Mouse (Mus musculus): ENCODE data around the gene Hoxa3.

Gene Hoxa3

GRCm38 (mm10) chr6:52213119-52213986 lies at the start of gene Hoxa3, which contains the start of gene Gm28308:
Hoxa3 (minus strand) TSS chr6:52213336.
Gm28308 (minus strand) TSS chr6:52213339.
- peak; percentile 78 to 83 for DNase-seq (ENCODE audit: low spot score in 2 of 2)

- DNase-seq (ENCODE audit: low spot score in 2 of 2), result peak in 1 of 2 experiments; percentile 19
Measured at GRCm38 (mm10) chr6:52262463-52263320, 49.6 kb upstream of the Hoxa3 start.

DNA sequence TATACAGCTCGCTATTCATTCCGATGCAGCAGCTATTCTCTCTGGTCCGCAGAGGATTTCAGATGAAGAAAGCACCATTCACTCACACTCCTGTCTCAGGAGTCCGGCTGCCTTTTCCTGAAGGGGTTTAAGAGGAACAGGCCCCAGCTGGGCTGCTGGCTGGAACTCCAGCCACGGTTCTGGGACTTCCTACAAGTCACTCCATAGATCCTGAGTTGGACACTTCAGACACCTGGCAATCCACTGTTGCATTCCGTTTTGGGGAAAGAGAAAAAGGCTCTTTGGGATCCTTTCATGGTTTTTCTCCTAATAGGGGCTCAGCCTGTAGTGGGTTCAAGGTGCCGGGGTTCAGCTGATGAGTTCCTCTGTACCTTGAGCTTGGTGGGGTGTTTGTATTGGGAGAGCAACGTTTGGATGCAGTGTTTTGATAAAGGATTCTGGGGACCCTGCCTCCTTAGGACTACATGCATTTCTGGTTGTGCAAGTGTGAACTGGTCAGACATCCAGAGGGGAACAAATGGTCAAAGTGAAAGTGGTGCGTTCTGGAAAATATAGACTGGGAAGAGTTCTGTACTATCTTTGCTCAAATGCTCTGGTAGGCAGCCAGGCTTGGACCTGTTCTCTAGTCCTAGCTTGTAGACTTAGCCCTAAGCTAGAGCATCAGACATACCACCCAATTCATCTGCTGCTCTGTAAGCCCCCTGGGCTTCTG lies 48.8 kb upstream of the Hoxa3 start:
- peak in 1 of 2 experiments; percentile 20 for DNase-seq (ENCODE audit: low spot score in 2 of 2)

GRCm38 (mm10) chr6:52260654-52261575 lies 47.8 kb upstream of the Hoxa3 start, which contains the start of gene Hoxa13:
Hoxa13 (minus strand) TSS chr6:52260880.
- DNase-seq (ENCODE audit: low spot score in 2 of 2), result peak in 1 of 2 experiments; percentile 64

DNA sequence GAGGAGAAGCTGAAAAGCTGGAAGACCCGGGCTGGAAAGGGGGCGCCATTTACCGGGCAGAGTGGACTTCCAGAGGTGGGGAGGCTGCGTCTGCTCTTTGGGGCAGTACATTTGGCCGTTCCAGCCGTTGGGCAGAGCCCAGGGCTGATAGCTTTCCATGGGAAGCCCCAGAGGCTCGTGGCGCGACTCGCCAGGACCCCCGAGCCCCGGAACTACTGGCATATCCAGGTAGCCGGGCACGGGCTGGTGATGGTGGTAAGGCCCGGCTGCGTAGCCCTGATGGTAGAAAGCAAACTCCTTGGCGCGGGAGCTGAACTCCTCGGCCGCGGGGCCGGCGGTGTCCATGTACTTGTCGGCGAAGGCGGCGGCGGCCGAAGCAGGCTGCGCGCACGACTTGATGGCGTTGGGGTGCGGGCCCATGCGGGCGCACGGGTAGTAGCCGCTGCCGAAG lies 46.7 kb upstream of the Hoxa3 start:
- DNase-seq (ENCODE audit: low spot score in 2 of 2), result peak in 1 of 2 experiments; percentile 41

DNA sequence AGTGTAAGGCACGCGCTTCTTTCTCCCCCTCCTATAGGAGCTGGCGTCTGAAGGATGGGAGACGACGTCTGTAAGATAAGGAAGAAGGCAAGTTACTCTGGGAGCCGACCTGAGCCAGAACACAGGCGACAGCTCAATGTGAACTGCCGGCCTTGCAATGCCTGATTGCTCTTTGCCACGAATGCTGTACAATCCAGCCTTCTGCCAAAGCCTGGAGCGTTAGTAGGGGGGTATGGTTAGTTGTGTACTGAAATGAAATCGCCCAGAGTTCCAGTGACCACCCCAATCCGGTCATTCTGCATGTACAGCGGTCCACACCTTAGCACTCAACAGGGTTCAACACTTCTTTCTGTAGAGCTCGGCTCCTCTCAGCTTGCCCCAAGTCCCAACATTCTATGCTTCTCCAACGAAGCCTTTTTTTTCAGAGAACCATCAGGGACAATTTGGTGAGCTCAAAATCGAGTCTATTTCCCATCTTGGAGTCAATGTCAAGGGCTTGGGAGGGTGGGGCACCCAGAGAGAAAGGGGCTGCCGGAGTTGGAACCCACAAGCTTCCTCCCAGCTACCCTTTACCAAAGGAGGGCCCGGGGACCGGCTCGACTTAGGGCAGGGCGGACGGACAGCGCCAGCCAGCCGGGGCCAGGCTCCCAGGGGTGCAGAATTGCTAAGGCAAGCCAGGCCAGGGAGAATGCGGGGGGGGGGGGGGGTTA lies 46.1 kb upstream of the Hoxa3 start:
- peak in 1 of 2 experiments; percentile 47 for DNase-seq (ENCODE audit: low spot score in 2 of 2)

DNA sequence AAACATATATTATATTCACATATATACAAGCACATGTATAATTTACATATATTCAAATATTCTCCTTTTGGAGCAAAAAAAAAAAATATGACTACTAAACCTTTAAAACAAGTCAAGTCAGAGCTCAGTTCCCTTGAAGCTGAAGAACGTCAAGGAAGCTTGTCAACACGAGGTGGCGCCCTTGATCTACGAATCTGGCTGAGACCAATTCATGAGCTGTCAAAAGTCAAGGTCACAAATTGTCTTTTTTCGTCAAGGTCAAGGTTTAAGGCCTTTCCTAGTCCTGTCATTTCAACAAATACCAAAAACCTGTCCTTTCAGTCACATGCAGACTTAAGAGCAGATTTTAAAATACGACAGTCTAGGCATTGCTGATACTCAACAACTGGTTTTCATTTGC lies 43.8 kb upstream of the Hoxa3 start:
- DNase-seq (ENCODE audit: low spot score in 2 of 2), result peak; percentile 83 to 86

GRCm38 (mm10) chr6:52253511-52254500 lies 40.7 kb upstream of the Hoxa3 start:
- DNase-seq (ENCODE audit: low spot score in 2 of 2), result peak in 1 of 2 experiments; percentile 49

DNA sequence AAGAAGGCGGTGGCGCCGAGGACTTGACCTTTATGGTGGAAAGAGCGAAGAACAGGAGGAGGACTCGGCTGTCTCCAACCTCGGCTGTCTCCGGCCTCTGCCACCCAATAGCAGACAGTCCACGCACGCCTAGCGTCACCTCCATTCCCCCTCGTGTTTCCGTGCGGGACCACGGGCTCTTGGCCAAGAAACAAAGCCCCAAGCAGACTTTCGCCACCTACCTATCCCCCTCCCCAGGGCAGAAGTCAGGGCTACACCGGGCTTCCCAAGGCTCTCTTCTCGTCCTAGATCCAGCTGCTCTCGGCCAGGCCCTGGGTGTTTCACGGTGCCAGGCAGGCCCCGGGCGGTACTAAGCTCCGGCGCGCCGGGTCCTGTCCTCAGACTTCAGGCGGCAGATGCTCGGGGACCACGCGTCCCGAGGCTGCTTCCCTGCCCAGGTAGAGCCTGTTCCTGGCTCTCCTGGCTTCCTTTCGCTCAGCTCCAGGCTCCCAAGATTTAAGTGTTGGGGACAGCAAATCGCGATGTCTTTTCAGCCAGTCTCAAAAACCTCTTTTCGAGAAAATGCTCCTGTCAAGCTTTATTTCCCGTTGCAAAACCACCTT lies 39.7 kb upstream of the Hoxa3 start:
- DNase-seq (ENCODE audit: low spot score in 2 of 2), result peak in 1 of 2 experiments; percentile 67

- peak in 1 of 2 experiments; percentile 41 for DNase-seq (ENCODE audit: low spot score in 2 of 2)
Measured at GRCm38 (mm10) chr6:52252016-52252774, 39.1 kb upstream of the Hoxa3 start.

DNA sequence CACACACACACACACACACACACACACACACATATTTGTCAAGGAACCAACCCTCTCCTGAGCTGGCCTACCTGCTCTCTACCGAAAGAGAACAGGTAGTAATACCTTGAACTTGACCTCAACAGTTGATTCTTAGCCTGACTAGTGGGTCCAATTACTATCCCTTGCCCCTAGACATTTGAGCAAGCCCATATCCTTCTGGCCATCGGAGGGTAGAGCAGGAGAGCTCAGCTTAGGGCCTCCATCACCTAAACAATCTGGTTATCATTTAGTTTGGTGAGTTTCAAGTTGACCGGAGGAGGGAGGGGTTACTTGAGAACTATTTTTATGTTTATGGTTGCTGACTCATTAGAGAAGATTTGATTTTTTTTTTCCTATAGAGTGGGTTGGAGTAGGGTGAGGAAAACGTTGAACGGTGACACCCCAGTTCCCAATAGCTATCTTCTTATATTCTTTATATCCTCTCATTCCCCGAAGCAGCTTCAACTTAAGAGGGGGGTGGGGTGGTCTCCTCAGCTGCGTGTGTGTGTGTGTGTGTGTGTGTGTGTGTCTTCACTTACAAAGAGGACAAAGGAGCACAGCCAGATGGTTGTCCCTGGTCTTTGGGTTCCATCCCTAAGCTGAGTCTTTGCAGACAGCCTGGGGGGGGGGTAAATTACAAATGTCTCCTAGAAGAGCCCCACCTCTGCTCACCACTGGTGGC lies 38.2 kb upstream of the Hoxa3 start:
- peak in 1 of 2 experiments; percentile 34 for DNase-seq (ENCODE audit: low spot score in 2 of 2)

DNA sequence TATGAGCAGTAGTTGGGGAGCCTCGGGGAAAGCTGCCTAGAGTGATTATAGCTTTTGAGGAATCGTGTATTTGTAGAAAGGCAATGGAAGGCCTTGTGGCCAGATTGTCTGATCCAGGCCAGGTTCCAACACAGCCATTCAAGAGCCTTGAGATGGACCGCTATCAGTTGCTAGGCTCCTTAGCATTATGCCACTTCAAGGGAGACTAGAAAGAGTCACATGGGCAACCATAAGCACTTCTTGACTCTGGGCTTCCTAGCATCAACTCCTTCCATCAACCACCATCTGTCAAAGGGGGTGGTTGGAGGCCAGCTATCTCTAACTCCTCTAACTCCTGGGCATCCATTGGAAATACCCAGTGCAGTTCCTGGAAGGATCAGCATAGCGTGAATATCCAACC lies 36.7 kb upstream of the Hoxa3 start:
- peak in 1 of 2 experiments; percentile 26 for DNase-seq (ENCODE audit: low spot score in 2 of 2)

GRCm38 (mm10) chr6:52249415-52249738 lies 36.2 kb upstream of the Hoxa3 start:
- peak in 1 of 2 experiments; percentile 43 for DNase-seq (ENCODE audit: low spot score in 2 of 2)

- DNase-seq (ENCODE audit: low spot score in 2 of 2), result no peak
Measured at GRCm38 (mm10) chr6:52248638-52249414, 35.7 kb upstream of the Hoxa3 start.

DNA sequence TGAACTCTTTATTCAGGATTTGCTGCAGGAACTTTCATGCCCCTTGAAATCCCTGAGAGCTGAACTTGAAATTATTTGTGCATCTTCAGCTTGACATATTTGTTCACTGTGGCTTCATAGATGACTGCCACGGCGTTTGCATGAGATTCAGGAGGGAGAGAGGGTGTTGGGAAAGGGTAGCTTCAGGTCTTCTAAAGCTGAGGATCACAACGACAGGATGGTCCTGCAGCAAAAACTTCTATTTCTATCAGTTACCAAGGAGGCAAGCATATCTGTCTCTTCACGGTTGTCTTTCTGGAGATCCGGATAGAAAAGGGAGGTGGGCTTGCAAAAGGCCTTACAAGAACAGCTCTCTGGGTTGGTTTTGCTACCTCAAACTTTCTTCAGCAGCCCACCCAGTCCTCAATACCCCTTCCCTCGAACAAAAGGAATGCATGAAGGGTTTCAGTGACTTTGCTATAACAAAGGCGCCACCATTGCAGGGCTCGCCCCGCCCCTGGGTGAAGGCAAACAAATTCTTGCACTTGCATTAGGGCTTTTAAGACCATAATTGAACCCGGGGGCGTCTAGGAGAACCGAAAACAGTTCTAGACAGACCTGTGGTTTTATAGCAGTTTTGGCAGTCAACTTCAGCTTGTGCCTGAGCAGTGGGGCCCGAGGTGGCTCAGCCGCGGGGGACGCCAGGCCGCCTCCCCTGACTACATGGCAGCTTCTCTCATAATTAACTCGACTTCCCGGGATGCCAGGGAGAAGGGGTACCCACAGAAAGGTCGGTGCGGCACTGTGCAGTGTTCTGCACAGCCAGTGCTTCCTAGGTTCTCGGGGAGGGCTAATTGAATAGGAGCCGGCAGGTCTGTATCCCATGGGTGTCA lies 34.9 kb upstream of the Hoxa3 start:
- peak in 1 of 2 experiments; percentile 58 for DNase-seq (ENCODE audit: low spot score in 2 of 2)
